Mouse (Mus musculus) midbrain, embryonic 16.5 days (tissue): ENCODE measurements around the gene Csmd2. TPM values are rescaled to one million over a fixed set of nuclear protein-coding genes. Genes with fewer than 3 reads are reported as not detected.

Source experiments
- ATAC-seq: fragments of 200-750 bp; cut with Nextera tagmentation; 2 replicates; pipeline ENCODE4 v1.8.0; 2017; ENCODE audit warnings: moderate TSS enrichment
- H3K27ac ChIP-seq: fragments of 300-500 bp; sonication (generic); 2 replicates; pipeline ENCODE4 v1.5.1; 2014; ENCODE audit warnings: mild to moderate bottlenecking, low read length, mixed read lengths
- H3K27me3 ChIP-seq: fragments of 300-500 bp; sonication (generic); 2 replicates; pipeline ENCODE4 v1.6.1; 2014; ENCODE audit warnings: low read depth, low read length, mixed read lengths; ENCODE audit not compliant: control insufficient read depth, insufficient read depth
- H3K36me3 ChIP-seq: fragments of 300-500 bp; sonication (generic); 2 replicates; pipeline ENCODE4 v1.6.1; 2014; ENCODE audit warnings: mild to moderate bottlenecking, low read length, moderate library complexity, mixed read lengths; ENCODE audit not compliant: control insufficient read depth, insufficient read depth
- H3K4me1 ChIP-seq: fragments of 300-500 bp; sonication (generic); 2 replicates; pipeline ENCODE4 v1.6.1; 2014; ENCODE audit warnings: mild to moderate bottlenecking, low read length, mixed read lengths; ENCODE audit not compliant: control insufficient read depth, insufficient read depth
- H3K4me2 ChIP-seq: fragments of 300-500 bp; sonication (generic); 2 replicates; pipeline ENCODE4 v1.6.1; 2014; ENCODE audit warnings: mild to moderate bottlenecking, low read length, mixed read lengths
- H3K4me3 ChIP-seq: fragments of 300-500 bp; sonication (generic); 2 replicates; pipeline ENCODE4 v1.5.1; 2014; ENCODE audit warnings: low read depth, mild to moderate bottlenecking, low read length, moderate library complexity, mixed read lengths
- H3K9ac ChIP-seq: fragments of 300-500 bp; sonication (generic); 2 replicates; pipeline ENCODE4 v1.6.1; 2014; ENCODE audit warnings: low read depth, low read length, mixed read lengths
- H3K9me3 ChIP-seq: fragments of 300-500 bp; sonication (generic); replicated peaks from 2 replicates; pipeline ENCODE4 v1.6.1; 2014; ENCODE audit warnings: mild to moderate bottlenecking, low read length, mixed read lengths; ENCODE audit not compliant: control insufficient read depth, poor library complexity, severe bottlenecking
- WGBS: fragments of 180-500 bp; shearing (Covaris S2); extraction: QIAGEN DNeasy Blood & Tissue Kit; methylation state at CpG from one replicate; pipeline ENCODE4 v1.1.7; 2014; 5-methylcytosine and 5-hydroxymethylcytosine counted together
- polyA plus RNA-seq: library from polyadenylated mRNA; unstranded; fragments of >200 nt; fragmentation: Nextera tagmentation; extraction: Ambion mirVana; gene quantifications from 2 replicates; pipeline ENCODE4 v1.2.1, GENCODE M21; 2015

Gene Csmd2
- polyA plus RNA-seq, 1 experiment from 2014 or later, result 13.7 TPM

DNA sequence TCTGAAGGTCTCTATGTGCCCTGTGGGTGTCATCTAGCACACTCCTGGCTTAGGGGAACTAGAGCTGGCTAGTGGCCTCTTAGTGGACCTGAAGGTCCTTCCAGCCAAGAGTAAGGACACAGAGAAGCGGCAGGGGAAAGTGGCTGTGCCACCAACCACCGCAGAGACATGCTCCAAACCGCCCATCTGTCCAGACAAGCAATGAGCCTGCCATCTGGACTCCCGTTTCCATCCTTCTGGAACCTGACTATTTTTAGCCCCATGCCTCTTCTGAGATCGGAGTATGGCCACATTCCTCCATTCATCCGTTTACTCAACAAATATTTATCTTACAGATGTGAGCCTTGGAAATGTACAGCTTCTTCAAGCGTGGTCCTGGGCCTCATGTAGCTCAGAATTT lies 411.3 kb downstream of the Csmd2 start:
- 78% methylated on average over 7 of the region's 7 CpGs for WGBS
- Histone ChIP-seq H3K27me3 (no peaks in the 10 kb centered on the region), H3K4me1 (no peaks in the 10 kb centered on the region), H3K36me3 (peaks cover 4% of the 10 kb centered on the region; the same call in 1 of the 2 replicates), H3K9ac (no peak overlapping the region), H3K9me3 (no peaks in the 10 kb centered on the region), H3K4me2 (no peak overlapping the region), H3K27ac (no peak overlapping the region), H3K4me3 (no peak overlapping the region)
- no peak for ATAC-seq

- H3K9me3 ChIP-seq, result no peaks in the 10 kb centered on the region
- no peak for ATAC-seq
- 61% methylated on average over 6 of the region's 6 CpGs for WGBS
These were observed 412.4 kb downstream of the Csmd2 start for GRCm38 (mm10) chr4:128400016-128400415.

DNA sequence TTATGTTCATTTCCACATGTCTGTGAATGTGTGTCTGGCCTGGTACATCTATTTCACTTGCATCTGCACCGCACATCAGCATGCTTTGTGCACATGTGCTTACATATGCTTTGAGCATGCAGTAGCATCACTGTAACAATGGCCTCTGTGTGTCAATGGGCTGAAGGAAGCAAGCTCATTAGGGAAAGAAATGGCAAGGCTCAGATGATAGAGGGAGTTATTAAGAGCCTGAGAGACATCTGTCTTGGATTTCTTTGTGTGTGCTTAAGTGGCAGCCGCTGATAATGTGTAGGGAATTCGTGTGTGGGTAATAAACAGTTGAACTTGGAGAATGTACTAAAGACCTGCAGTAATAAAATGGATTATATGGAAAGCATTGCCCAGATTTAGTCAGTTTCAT lies 413.9 kb downstream of the Csmd2 start:
- no peak overlapping the region for H3K4me2 ChIP-seq
- H3K27me3 ChIP-seq, result no peaks in the 10 kb centered on the region
- no peak overlapping the region for H3K9ac ChIP-seq
- peaks cover 5% of the 10 kb centered on the region; the same call in 1 of the 2 replicates for H3K36me3 ChIP-seq
- H3K27ac ChIP-seq, result peak overlapping the region; percentile 14; the same call in 1 of the 2 replicates
- no peak for ATAC-seq
- H3K4me1 ChIP-seq, result no peaks in the 10 kb centered on the region
- 59% methylated on average over 3 of the region's 3 CpGs for WGBS
- no peak overlapping the region for H3K4me3 ChIP-seq
- no peaks in the 10 kb centered on the region; the same call in 1 of the 2 replicates for H3K9me3 ChIP-seq

More at GRCm38 (mm10) chr4:128400016-128400415, 412.4 kb downstream of the Csmd2 start:
- no peak overlapping the region for H3K9ac ChIP-seq
- H3K27me3 ChIP-seq, result no peaks in the 10 kb centered on the region
- no peak overlapping the region for H3K4me3 ChIP-seq
- H3K27ac ChIP-seq, result no peak overlapping the region
- H3K4me2 ChIP-seq, result no peak overlapping the region
- H3K36me3 ChIP-seq, result 0 out of 2 replicates have a peak, but pooled peaks cover 2% of the 10 kb centered on the region
- no peaks in the 10 kb centered on the region for H3K4me1 ChIP-seq

- Histone ChIP-seq H3K4me2 (no peak overlapping the region), H3K27ac (no peak overlapping the region), H3K4me3 (no peak overlapping the region), H3K9me3 (no peaks in the 10 kb centered on the region; the same call in 1 of the 2 replicates), H3K36me3 (peaks cover 5% of the 10 kb centered on the region; the same call in 1 of the 2 replicates), H3K9ac (no peak overlapping the region), H3K27me3 (no peaks in the 10 kb centered on the region), H3K4me1 (peaks cover 5% of the 10 kb centered on the region)
- ATAC-seq, result no peak
- WGBS, result 63% methylated on average over 1 of the region's 1 CpGs
These were observed 415.0 kb downstream of the Csmd2 start for GRCm38 (mm10) chr4:128402706-128403105.

GRCm38 (mm10) chr4:128405576-128405975 lies 417.9 kb downstream of the Csmd2 start:
- Histone ChIP-seq H3K4me2 (no peak overlapping the region), H3K27ac (no peak overlapping the region)

GRCm38 (mm10) chr4:128407084-128407845 lies 419.6 kb downstream of the Csmd2 start:
- Histone ChIP-seq H3K9me3 (no peaks in the 10 kb centered on the region; the same call in 1 of the 2 replicates), H3K4me2 (no peak overlapping the region), H3K9ac (no peak overlapping the region), H3K36me3 (peaks cover 5% of the 10 kb centered on the region; the same call in 1 of the 2 replicates), H3K4me3 (no peak overlapping the region), H3K4me1 (peaks cover 5% of the 10 kb centered on the region), H3K27ac (0 out of 2 replicates have a peak overlapping the region, but pooled peaks have one; percentile 10), H3K27me3 (no peaks in the 10 kb centered on the region)
- ATAC-seq, result no peak
- whole genome bisulfite sequencing, result 61% methylated on average over 9 of the region's 9 CpGs

More at GRCm38 (mm10) chr4:128405576-128405975, 417.9 kb downstream of the Csmd2 start:
- no peak for ATAC-seq
- H3K27me3 ChIP-seq, result no peaks in the 10 kb centered on the region
- H3K4me1 ChIP-seq, result peaks cover 5% of the 10 kb centered on the region
- WGBS, result 74% methylated on average over 3 of the region's 3 CpGs
- H3K9me3 ChIP-seq, result no peaks in the 10 kb centered on the region; the same call in 1 of the 2 replicates
- H3K4me3 ChIP-seq, result no peak overlapping the region
- peaks cover 5% of the 10 kb centered on the region; the same call in 1 of the 2 replicates for H3K36me3 ChIP-seq
- no peak overlapping the region for H3K9ac ChIP-seq

- Histone ChIP-seq H3K27me3 (no peaks in the 10 kb centered on the region), H3K4me3 (no peak overlapping the region), H3K4me2 (no peak overlapping the region), H3K9me3 (no peaks in the 10 kb centered on the region), H3K4me1 (peaks cover 12% of the 10 kb centered on the region), H3K9ac (no peak overlapping the region), H3K27ac (no peak overlapping the region), H3K36me3 (0 out of 2 replicates have a peak, but pooled peaks cover 3% of the 10 kb centered on the region)
- WGBS, result 78% methylated on average over 7 of the region's 7 CpGs
- ATAC-seq, result no peak
These were observed 424.4 kb downstream of the Csmd2 start for GRCm38 (mm10) chr4:128411941-128412630.

GRCm38 (mm10) chr4:128414741-128415140 lies 427.1 kb downstream of the Csmd2 start:
- H3K4me2 ChIP-seq, result no peak overlapping the region
- no peak overlapping the region for H3K4me3 ChIP-seq
- H3K27ac ChIP-seq, result no peak overlapping the region
- 0 out of 2 replicates have a peak, but pooled peaks cover 3% of the 10 kb centered on the region for H3K36me3 ChIP-seq
- H3K9ac ChIP-seq, result no peak overlapping the region
- ATAC-seq, result no peak
- WGBS, result 92% methylated on average over 2 of the region's 2 CpGs
- H3K27me3 ChIP-seq, result no peaks in the 10 kb centered on the region
- H3K4me1 ChIP-seq, result peaks cover 8% of the 10 kb centered on the region; the same call in 1 of the 2 replicates
- no peaks in the 10 kb centered on the region for H3K9me3 ChIP-seq
